Mouse (Mus musculus) liver, postnatal 0 days (tissue): ENCODE measurements around the gene Reep3.

Experiments
- CTCF ChIP-seq: sonication (generic); IDR thresholded peaks from 2 replicates; pipeline ENCODE4 v1.5.1; 2016; ENCODE audit warnings: antibody characterized with exemption, low read depth
- EP300 ChIP-seq: IDR thresholded peaks from 2 replicates; pipeline ENCODE4 v1.6.1; 2016; ENCODE audit warnings: antibody characterized with exemption, low read depth, mild to moderate bottlenecking

- TF ChIP-seq CTCF: no peak
- no peak for TF ChIP-seq EP300
Observed at GRCm38 (mm10) chr10:67004527-67005042, 92.2 kb downstream of the Reep3 start.
